Comparison of ENCODE assay signal across 10 mouse cellular contexts in genomic region chr4:138429778-138430177, GRCm38 (mm10). TPM values are rescaled to one million over a fixed set of nuclear protein-coding genes. Genes with fewer than 3 reads are reported as not detected.
DNase-seq lines count a peak whose midpoint lies in the region; ATAC-seq and TF ChIP-seq lines count a peak whose summit lies in the region.
"Had no signal": no experiment of that assay in that cellular context is flagged by ENCODE, and none has a peak within 500 bp of the region (broad histone marks: within the 10 kb centered on the region; RNA-seq: fewer than 3 reads in every experiment).

No protein-coding gene starts in this region.

- H3K27me3 ChIP-seq in liver, postnatal 0 days (ENCODE audit: insufficient read depth, low read length), result peaks cover 8% of the 10 kb centered on the region; the same call in 1 of the 2 replicates
- 0 out of 2 replicates have a peak, but pooled peaks cover 17% of the 10 kb centered on the region for H3K27me3 ChIP-seq in midbrain, embryonic 15.5 days (replicated peaks)

- no peaks in the 10 kb centered on the region for H3K36me3 ChIP-seq in liver, postnatal 0 days (replicated peaks; ENCODE audit: insufficient read depth, low read length)
- H3K36me3 ChIP-seq in midbrain, embryonic 15.5 days (replicated peaks), result no peaks in the 10 kb centered on the region
- H3K36me3 ChIP-seq: limb, embryonic 15.5 days had no signal

- no peak overlapping the region for H3K9ac ChIP-seq in liver, postnatal 0 days (replicated peaks)
- no peak overlapping the region for H3K9ac ChIP-seq in midbrain, embryonic 15.5 days
- H3K9ac ChIP-seq: limb, embryonic 15.5 days had no signal

- no peak overlapping the region for H3K27ac ChIP-seq in liver, postnatal 0 days (ENCODE audit: low read depth)
- no peak overlapping the region for H3K27ac ChIP-seq in midbrain, embryonic 15.5 days
- H3K27ac ChIP-seq: limb, embryonic 15.5 days had no signal

- H3K4me1 ChIP-seq in liver, postnatal 0 days (ENCODE audit: insufficient read depth), result peaks cover 9% of the 10 kb centered on the region; the same call in 1 of the 2 replicates
- H3K4me1 ChIP-seq in midbrain, embryonic 15.5 days, result peaks cover 3% of the 10 kb centered on the region; the same call in 1 of the 2 replicates

- no peak overlapping the region for H3K4me2 ChIP-seq in liver, postnatal 0 days (ENCODE audit: low read depth, low read length)
- no peak overlapping the region for H3K4me2 ChIP-seq in midbrain, embryonic 15.5 days
- H3K4me2 ChIP-seq: limb, embryonic 15.5 days had no signal

- DNase-seq in adrenal gland, adult (ENCODE audit: inconsistent age in 2 of 2, low spot score in 1 of 2), result peak; percentile 46 to 78
- DNase-seq in adrenal gland, adult 8-10 months, result no peak
- DNase-seq in layer of hippocampus, postnatal 10 days (ENCODE audit: low spot score in 2 of 2), result peak; percentile 63 to 66
- no peak for DNase-seq in layer of hippocampus, adult 8-10 months (ENCODE audit: low spot score in 2 of 2)
- peak; percentile 47 for DNase-seq in MEL-GATA-1-ER (ENCODE audit: extremely low read depth, low read depth)
- no peak for DNase-seq in liver, postnatal 0 days
- no peak for DNase-seq in spleen, postnatal 14 days (ENCODE audit: low spot score in 2 of 2)

- ATAC-seq in liver, postnatal 0 days, result no peak
- ATAC-seq in midbrain, embryonic 15.5 days (replicated peaks), result no peak

- 40% methylated on average over 3 of the region's 3 CpGs for WGBS in liver, postnatal 0 days (ENCODE audit: insufficient replicate concordance)
- 46% methylated on average over 3 of the region's 3 CpGs for WGBS in midbrain, embryonic 15.5 days

- peak; percentile 60 for TF ChIP-seq CTCF in liver, postnatal 0 days (IDR thresholded peaks at IDR 0.05; ENCODE audit: low read depth)

- no peaks in the 10 kb centered on the region for H3K9me3 ChIP-seq in liver, postnatal 0 days (ENCODE audit: low read length)
- no peaks in the 10 kb centered on the region for H3K9me3 ChIP-seq in midbrain, embryonic 15.5 days
- H3K9me3 ChIP-seq: limb, embryonic 15.5 days had no signal

- no peak for TF ChIP-seq EP300 in liver, postnatal 0 days (IDR thresholded peaks at IDR 0.05; ENCODE audit: low read depth)

- H3K4me3 ChIP-seq in liver, postnatal 0 days (ENCODE audit: low read depth, low read length), result no peak overlapping the region
- no peak overlapping the region for H3K4me3 ChIP-seq in midbrain, embryonic 15.5 days
- H3K4me3 ChIP-seq: limb, embryonic 15.5 days had no signal

RNA-seq across cellular contexts. Expression of gene Mul1, which starts 4.7 kb away (rescaled TPM):
- 10 to 100 TPM; 54.2 to 59.0 (median 56.8) TPM for total RNA-seq in adrenal gland, adult 8-10 months (2022)
- 10 to 100 TPM; 39.1 to 43.4 TPM for total RNA-seq in layer of hippocampus, postnatal 10 days (2021)
- total RNA-seq in layer of hippocampus, adult 8-10 months (2022), result 10 to 100 TPM; 51.3 to 62.9 (median 55.8) TPM
- 17.5 and 20.0 TPM in 2 replicates for polyA plus RNA-seq in liver, postnatal 0 days (2015; fragmentation: Nextera tagmentation; extraction: Ambion mirVana)
- 18.5 and 21.5 TPM in 2 replicates for polyA plus RNA-seq in midbrain, embryonic 15.5 days (2015; fragmentation: Nextera tagmentation; extraction: Ambion mirVana)

RNA-seq across cellular contexts. Expression of gene Camk2n1, which starts 24.3 kb away (rescaled TPM):
- total RNA-seq in adrenal gland, adult 8-10 months (2022), result 10 to 100 TPM; 29.2 to 33.7 (median 31.2) TPM
- 100 to 1,000 TPM; 161 to 168 TPM for total RNA-seq in layer of hippocampus, postnatal 10 days (2021)
- 100 to 1,000 TPM; 317 to 356 (median 337) TPM for total RNA-seq in layer of hippocampus, adult 8-10 months (2022)
- polyA plus RNA-seq in liver, postnatal 0 days (2015; fragmentation: Nextera tagmentation; extraction: Ambion mirVana), result 5.5 and 6.1 TPM in 2 replicates
- 14.8 and 15.7 TPM in 2 replicates for polyA plus RNA-seq in midbrain, embryonic 15.5 days (2015; fragmentation: Nextera tagmentation; extraction: Ambion mirVana)

RNA-seq across cellular contexts. Expression of gene Fam43b, which starts 33.5 kb away (rescaled TPM):
- 1 to 10 TPM; 2.9 to 6.1 (median 3.9) TPM for total RNA-seq in adrenal gland, adult 8-10 months (2022)
- total RNA-seq in layer of hippocampus, postnatal 10 days (2021), result 10 to 100 TPM; 29.3 to 33.8 TPM
- total RNA-seq in layer of hippocampus, adult 8-10 months (2022), result 10 to 100 TPM; 26.4 to 30.9 (median 30.1) TPM
- not detected in 2 replicates for polyA plus RNA-seq in liver, postnatal 0 days (2015; fragmentation: Nextera tagmentation; extraction: Ambion mirVana)
- 9.1 and 11.1 TPM in 2 replicates for polyA plus RNA-seq in midbrain, embryonic 15.5 days (2015; fragmentation: Nextera tagmentation; extraction: Ambion mirVana)
- polyA plus RNA-seq: C2C12 had no signal

Comparison
In these comparisons a context has a peak if more than half of its experiments do, and no peak if none do; other contexts are left out.
1. DNase-seq: peak in adrenal gland, adult (2 of 2), layer of hippocampus, postnatal 10 days (2 of 2) and MEL-GATA-1-ER (single experiment); none in adrenal gland, adult 8-10 months (single experiment), layer of hippocampus, adult 8-10 months (0 of 2), liver, postnatal 0 days (single experiment) and spleen, postnatal 14 days (0 of 2).
2. RNA of gene Camk2n1, which starts 24.3 kb away (total RNA-seq): 317 to 356 TPM in layer of hippocampus, adult 8-10 months and 161 to 168 TPM in layer of hippocampus, postnatal 10 days; 29.2 to 33.7 TPM in adrenal gland, adult 8-10 months; every median in the first group is over 4 times any median in the second.